Mouse (Mus musculus) G1E (cell line): Measurements from ENCODE around the gene Tac1.

ENCODE experiments used
- CTCF ChIP-seq: IDR thresholded peaks from 2 replicates; pipeline ENCODE4 v1.5.1; 2012; ENCODE audit warnings: low read depth, low read length, inconsistent platforms, mixed read lengths
- GATA1 ChIP-seq: IDR thresholded peaks from 2 replicates; pipeline ENCODE4 v1.6.1; 2012; ENCODE audit warnings: borderline replicate concordance, low read length, inconsistent platforms, mixed read lengths
- TAL1 ChIP-seq: conservative IDR thresholded peaks from 2 replicates; pipeline ENCODE4 v1.6.1; 2012; ENCODE audit warnings: low read depth, low read length, inconsistent platforms, mixed read lengths

- TF ChIP-seq CTCF: no peak
- TF ChIP-seq TAL1: no peak
- no peak for TF ChIP-seq GATA1
These were observed 23.4 kb downstream of the Tac1 start for GRCm38 (mm10) chr6:7578031-7578430.
